Mouse (Mus musculus) embryonic facial prominence, embryonic 14.5 days (tissue): ENCODE results near the gene Utp4. TPM values are rescaled to one million over a fixed set of nuclear protein-coding genes. Genes with fewer than 3 reads are reported as not detected.

Experiments used
- ATAC-seq: fragments of 200-750 bp; cut with Nextera tagmentation; 2 replicates; pipeline ENCODE4 v1.8.0; 2017; ENCODE audit warnings: low read depth, moderate number of reproducible peaks, moderate TSS enrichment
- DNase-seq: peaks from one replicate; pipeline ENCODE4 v3.0.0-alpha.2; 2015; ENCODE audit warnings: low spot score
- H3K27ac ChIP-seq: fragments of 300-500 bp; sonication (generic); replicated peaks from 2 replicates; pipeline ENCODE4 v1.5.1; 2014; ENCODE audit warnings: low read depth, mild to moderate bottlenecking, low read length, moderate library complexity
- H3K27me3 ChIP-seq: fragments of 300-500 bp; sonication (generic); replicated peaks from 2 replicates; pipeline ENCODE4 v1.6.1; 2014; ENCODE audit warnings: low read length; ENCODE audit not compliant: control insufficient read depth, insufficient read depth
- H3K36me3 ChIP-seq: fragments of 300-500 bp; sonication (generic); 2 replicates; pipeline ENCODE4 v1.6.1; 2014; ENCODE audit warnings: low read length, mixed read lengths; ENCODE audit not compliant: control insufficient read depth, insufficient read depth
- H3K4me1 ChIP-seq: fragments of 300-500 bp; sonication (generic); 2 replicates; pipeline ENCODE4 v1.6.1; 2014; ENCODE audit warnings: antibody characterized with exemption, low read length; ENCODE audit not compliant: control insufficient read depth, insufficient read depth
- H3K4me2 ChIP-seq: fragments of 300-500 bp; sonication (generic); 2 replicates; pipeline ENCODE4 v1.6.1; 2014; ENCODE audit warnings: low read depth, mild to moderate bottlenecking, low read length, moderate library complexity, mixed read lengths
- H3K4me3 ChIP-seq: fragments of 300-500 bp; sonication (generic); 2 replicates; pipeline ENCODE4 v1.5.1; 2014; ENCODE audit warnings: low read depth, mild to moderate bottlenecking, low read length
- H3K9ac ChIP-seq: fragments of 300-500 bp; sonication (generic); 2 replicates; pipeline ENCODE4 v1.6.1; 2014; ENCODE audit warnings: low read depth, mild to moderate bottlenecking, low read length, moderate library complexity, mixed read lengths
- H3K9me3 ChIP-seq: fragments of 300-500 bp; sonication (generic); 2 replicates; pipeline ENCODE4 v1.6.1; 2016; ENCODE audit warnings: low read length; ENCODE audit not compliant: control insufficient read depth
- WGBS: fragments of 180-500 bp; shearing (Covaris S2); extraction: QIAGEN DNeasy Blood & Tissue Kit; methylation state at CpG from one replicate; pipeline ENCODE4 v1.1.7; 2014; 5-methylcytosine and 5-hydroxymethylcytosine counted together
- polyA plus RNA-seq: library from polyadenylated mRNA; unstranded; fragments of >200 nt; fragmentation: Nextera tagmentation; extraction: Ambion mirVana; gene quantifications from 2 replicates; pipeline ENCODE4 v1.2.1, GENCODE M21; 2014

The Utp4 gene
- polyA plus RNA-seq, 1 experiment from 2014 or later: 60.4 TPM

DNA sequence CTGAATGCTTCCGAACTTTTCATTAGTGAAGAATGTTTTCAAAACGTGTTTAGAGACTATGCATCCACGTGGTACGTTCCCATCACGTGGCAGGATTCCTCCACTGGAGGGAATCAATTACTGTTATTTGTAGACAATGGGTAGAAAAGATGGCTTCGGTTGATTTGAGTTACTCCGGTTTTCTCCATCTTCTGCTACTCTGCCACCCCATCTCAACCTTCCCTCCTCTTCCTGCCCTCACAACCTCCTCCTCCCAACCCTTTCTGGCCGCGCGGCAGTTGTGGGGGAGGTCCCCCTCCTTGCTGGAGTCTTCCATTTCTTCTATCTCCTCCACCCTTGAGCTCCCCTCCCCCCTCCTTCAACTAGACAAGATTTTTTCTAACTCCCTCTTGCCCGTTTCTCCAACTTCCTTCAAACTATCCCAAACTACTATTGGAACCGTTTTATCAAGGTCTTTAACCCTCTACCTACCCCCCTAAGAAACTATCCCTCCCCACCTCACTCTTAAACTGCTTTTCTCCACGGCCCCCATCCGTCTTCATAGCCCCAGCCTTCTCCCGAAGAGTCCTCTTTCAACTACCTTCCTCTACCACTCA lies 1.1 kb upstream of the Utp4 start:
- Histone ChIP-seq H3K9me3 (no peaks in the 10 kb centered on the region), H3K36me3 (peaks cover 23% of the 10 kb centered on the region), H3K4me2 (peak overlapping the region; percentile 61), H3K27ac (peak overlapping the region; percentile 97), H3K27me3 (no peaks in the 10 kb centered on the region), H3K4me1 (peaks cover 5% of the 10 kb centered on the region; the same call in 1 of the 2 replicates), H3K9ac (peak overlapping the region; percentile 99), H3K4me3 (peak overlapping the region; percentile 90)
- ATAC-seq (no peak), DNase-seq (peak; percentile 68)
- WGBS: under 1% methylated on average over 15 of the region's 15 CpGs

DNA sequence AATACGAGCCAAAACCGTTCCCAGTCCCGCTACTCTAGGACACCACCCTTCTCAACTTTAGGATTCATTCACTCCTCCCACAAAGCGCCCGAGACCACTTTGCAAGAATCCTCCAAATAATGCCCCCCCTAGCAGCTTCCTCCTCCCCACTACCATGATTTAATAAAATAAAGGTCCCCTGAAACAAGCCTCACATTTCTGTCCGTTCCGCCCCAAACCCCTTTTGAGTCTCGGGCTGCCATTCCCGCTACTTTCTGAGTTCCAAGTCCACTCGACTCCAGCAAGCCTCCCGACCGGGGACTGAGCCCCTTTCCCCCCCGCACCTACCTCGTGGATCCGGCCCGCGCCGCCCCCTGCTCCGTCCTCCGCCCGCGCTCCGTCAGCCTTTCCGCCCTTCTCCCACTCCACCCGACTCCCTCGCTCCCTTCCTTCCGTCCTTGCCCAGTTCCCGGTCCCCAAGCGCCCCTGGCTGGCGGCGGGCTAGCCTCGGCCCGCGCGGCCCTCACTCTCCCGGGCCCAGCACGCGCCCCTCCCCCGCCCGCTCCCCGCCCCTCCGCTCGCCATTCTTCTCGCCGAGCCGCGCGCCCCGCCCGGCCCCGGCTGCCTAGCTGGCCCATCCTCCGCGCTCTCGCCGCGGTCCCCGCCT lies 507 bp upstream of the Utp4 start:
- Histone ChIP-seq H3K9me3 (no peaks in the 10 kb centered on the region), H3K4me1 (peaks cover 5% of the 10 kb centered on the region; the same call in 1 of the 2 replicates), H3K4me3 (peak overlapping the region; percentile 90), H3K4me2 (peak overlapping the region; percentile 61), H3K27me3 (no peaks in the 10 kb centered on the region), H3K36me3 (peaks cover 29% of the 10 kb centered on the region), H3K9ac (peak overlapping the region; percentile 99), H3K27ac (peak overlapping the region; percentile 97)
- ATAC-seq (peak; percentile 84), DNase-seq (peak; percentile 42)
- WGBS: under 1% methylated on average over 44 of the region's 57 CpGs

DNA sequence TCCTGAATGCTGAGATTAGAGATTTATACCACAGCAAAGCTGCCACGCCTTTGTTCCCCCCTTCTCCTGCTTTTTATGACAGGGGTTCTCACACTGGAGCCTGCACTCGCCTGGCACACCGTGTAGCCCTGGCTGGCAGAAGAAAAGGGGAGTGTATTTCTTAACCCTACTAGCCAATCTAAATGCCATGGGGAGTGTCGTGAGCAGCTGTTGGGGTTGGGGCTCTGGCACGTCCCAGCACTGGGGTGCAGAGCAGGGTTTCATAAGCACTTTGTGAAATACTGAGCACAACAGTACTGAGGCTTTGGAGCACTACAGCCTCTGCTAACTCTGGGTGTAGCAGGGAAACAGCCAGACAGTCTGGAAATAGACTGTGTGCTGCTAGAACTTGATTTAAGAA lies 6.0 kb downstream of the Utp4 start:
- H3K36me3 ChIP-seq: peaks cover 92% of the 10 kb centered on the region
- no peak overlapping the region for H3K9ac ChIP-seq
- ATAC-seq (no peak), DNase-seq (no peak)
- WGBS: 92% methylated on average over 5 of the region's 5 CpGs
- H3K4me2 ChIP-seq: no peak overlapping the region
- no peaks in the 10 kb centered on the region for H3K27me3 ChIP-seq
- peaks cover under 1% of the 10 kb centered on the region; the same call in 1 of the 2 replicates for H3K4me1 ChIP-seq
- H3K4me3 ChIP-seq: no peak overlapping the region
- H3K27ac ChIP-seq: no peak overlapping the region
- no peaks in the 10 kb centered on the region for H3K9me3 ChIP-seq

DNA sequence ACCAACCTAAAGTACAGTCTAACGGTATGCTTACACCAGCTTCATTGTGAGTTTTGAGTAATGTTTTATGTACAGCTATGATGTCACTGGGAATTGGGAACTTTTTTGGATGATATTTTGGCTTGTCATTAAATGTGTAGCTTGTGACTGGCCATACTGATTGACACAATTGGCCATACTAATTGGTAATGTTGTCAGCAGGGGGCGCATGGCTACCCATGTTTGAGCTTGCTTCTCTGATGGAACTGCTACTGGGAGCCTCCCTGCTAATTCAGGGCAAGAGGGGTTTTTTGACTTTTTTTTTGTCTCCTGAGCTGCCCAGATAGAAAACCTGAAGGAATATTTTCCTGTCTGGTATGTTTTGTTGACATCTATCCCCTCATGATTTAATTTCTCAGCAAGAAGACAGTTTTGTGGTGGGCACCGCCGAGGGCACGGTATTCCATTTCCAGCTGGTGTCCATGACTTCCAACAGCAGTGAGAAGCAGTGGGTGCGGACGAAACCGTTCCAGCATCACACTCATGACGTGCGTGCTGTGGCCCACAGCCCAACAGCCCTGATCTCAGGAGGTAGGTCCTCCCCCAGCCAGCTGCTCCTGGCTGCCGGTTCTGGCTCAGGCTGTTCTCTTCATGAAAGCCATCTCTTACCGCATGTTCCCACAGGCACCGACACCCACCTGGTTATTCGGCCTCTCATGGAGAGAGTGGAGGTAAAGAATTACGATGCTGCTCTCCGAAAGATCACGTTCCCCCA lies 12.5 kb downstream of the Utp4 start:
- no peaks in the 10 kb centered on the region for H3K9me3 ChIP-seq
- no peaks in the 10 kb centered on the region for H3K4me1 ChIP-seq
- no peak overlapping the region for H3K27ac ChIP-seq
- H3K36me3 ChIP-seq: peaks cover 84% of the 10 kb centered on the region
- H3K27me3 ChIP-seq: no peaks in the 10 kb centered on the region
- 91% methylated on average over 17 of the region's 17 CpGs for WGBS
- no peak overlapping the region for H3K4me3 ChIP-seq
- DNase-seq (peak; percentile 72), ATAC-seq (no peak)
- H3K9ac ChIP-seq: no peak overlapping the region
- H3K4me2 ChIP-seq: no peak overlapping the region

DNA sequence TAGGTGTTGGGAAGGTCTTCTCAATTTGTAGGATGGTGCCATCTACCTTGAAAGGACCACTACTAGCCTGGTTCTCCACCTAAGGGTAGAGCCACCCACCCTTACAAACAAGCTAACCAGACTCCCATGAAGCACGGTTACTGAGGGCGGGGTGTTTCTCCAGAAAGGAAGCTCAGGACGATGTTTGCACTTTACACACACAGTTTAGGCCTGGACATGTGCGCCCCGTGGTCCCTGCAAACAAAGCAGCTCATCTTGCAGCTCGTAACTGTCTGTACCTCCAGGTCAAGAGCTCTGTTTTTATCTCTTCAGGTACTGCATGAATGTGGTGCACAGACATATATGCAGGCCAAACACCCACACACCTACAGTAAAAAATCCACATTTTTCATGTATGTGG lies 13.2 kb downstream of the Utp4 start:
- DNase-seq: no peak
- H3K4me2 ChIP-seq: no peak overlapping the region
- ATAC-seq: no peak
- H3K4me1 ChIP-seq: no peaks in the 10 kb centered on the region
- WGBS: 96% methylated on average over 6 of the region's 6 CpGs
- H3K9ac ChIP-seq: no peak overlapping the region
- H3K4me3 ChIP-seq: no peak overlapping the region
- H3K36me3 ChIP-seq: peaks cover 84% of the 10 kb centered on the region
- H3K27me3 ChIP-seq: no peaks in the 10 kb centered on the region
- no peak overlapping the region for H3K27ac ChIP-seq
- H3K9me3 ChIP-seq: no peaks in the 10 kb centered on the region

DNA sequence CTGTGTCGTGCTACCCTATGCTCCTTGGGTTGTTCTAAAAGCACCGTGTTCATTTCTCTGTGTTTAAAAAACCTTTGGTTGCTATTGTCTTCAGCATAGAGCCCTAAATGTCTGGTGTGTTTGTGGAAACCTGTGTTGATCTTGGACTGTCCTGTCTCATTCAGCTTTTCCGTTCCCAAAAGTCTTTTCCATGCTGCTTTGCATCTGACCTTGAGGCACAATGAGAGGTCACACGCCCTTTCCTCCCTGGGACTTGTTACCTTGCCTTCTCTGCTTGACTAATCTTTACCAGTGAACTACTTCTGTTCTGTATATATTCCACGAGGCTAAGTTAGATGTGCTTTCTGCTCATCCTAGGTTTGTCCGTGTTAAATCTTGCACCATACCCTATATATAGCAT lies 14.0 kb downstream of the Utp4 start:
- Histone ChIP-seq H3K4me2 (no peak overlapping the region), H3K4me3 (no peak overlapping the region), H3K9ac (no peak overlapping the region), H3K36me3 (peaks cover 84% of the 10 kb centered on the region), H3K9me3 (no peaks in the 10 kb centered on the region), H3K4me1 (no peaks in the 10 kb centered on the region), H3K27me3 (no peaks in the 10 kb centered on the region), H3K27ac (no peak overlapping the region)
- DNase-seq (no peak), ATAC-seq (no peak)
- 89% methylated on average over 6 of the region's 6 CpGs for WGBS

DNA sequence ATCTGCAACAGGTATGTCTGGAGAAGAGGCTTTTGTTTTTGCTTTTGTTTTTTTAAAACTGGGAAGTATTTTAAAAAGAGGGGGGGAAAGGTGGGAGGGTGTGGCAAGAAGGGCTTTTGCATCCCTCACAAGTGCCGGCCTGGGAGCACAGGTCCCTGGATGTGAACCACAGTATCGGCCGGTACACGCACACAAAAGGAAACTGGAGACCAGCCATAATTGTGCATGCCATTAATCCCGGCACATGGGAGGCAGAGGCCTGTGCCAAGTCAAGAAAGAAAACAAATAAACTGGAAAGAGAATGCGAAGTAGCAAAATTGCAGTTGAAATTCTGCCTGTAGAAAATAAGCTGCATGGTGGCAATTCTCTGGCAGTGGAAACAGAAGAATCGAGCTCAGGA lies 14.9 kb downstream of the Utp4 start:
- WGBS: 77% methylated on average over 7 of the region's 7 CpGs
- Histone ChIP-seq H3K4me1 (no peaks in the 10 kb centered on the region), H3K9me3 (no peaks in the 10 kb centered on the region), H3K9ac (no peak overlapping the region), H3K36me3 (peaks cover 84% of the 10 kb centered on the region), H3K27ac (no peak overlapping the region), H3K4me3 (no peak overlapping the region), H3K4me2 (no peak overlapping the region), H3K27me3 (no peaks in the 10 kb centered on the region)
- DNase-seq: no peak
- no peak for ATAC-seq

DNA sequence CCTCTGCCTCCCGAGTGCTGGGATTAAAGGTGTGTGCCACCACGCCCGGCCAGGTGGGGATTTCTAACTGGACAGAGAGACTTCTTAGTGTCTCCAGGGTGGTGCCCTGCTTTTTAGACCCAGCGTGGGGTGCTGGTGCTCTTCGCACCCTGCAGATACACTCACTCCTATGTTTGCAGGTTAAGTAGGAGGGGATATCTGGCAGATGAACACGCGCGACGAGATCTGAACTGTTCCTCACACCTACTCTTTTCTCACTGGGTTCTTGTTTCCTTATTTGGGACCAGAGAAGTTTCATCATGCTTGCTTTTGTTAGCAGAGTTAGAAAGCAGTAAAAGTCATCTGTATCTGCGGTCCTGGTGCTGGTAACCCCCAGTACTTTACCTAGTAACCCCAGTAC lies 20.2 kb downstream of the Utp4 start:
- ATAC-seq (no peak), DNase-seq (no peak)
- Histone ChIP-seq H3K9ac (no peak overlapping the region), H3K27me3 (no peaks in the 10 kb centered on the region), H3K4me2 (no peak overlapping the region), H3K27ac (no peak overlapping the region), H3K4me1 (no peaks in the 10 kb centered on the region), H3K9me3 (no peaks in the 10 kb centered on the region), H3K36me3 (peaks cover 81% of the 10 kb centered on the region), H3K4me3 (no peak overlapping the region)
- 96% methylated on average over 10 of the region's 10 CpGs for WGBS
